Mouse (Mus musculus) thymus, adult 2 months (tissue): ENCODE measurements around the gene Slc15a3. TPM values are rescaled to one million over a fixed set of nuclear protein-coding genes. Genes with fewer than 3 reads are reported as not detected.

Source experiments
- DNase-seq: peaks from one replicate; pipeline ENCODE4 v3.0.0; 2021
- H3K27ac ChIP-seq: fragments of 200-500 bp; 2 replicates; pipeline ENCODE4 v1.5.1; 2012; ENCODE audit warnings: low read length, control low read depth; ENCODE audit not compliant: control insufficient read depth, insufficient read depth
- H3K27me3 ChIP-seq: fragments of 200-500 bp; 2 replicates; pipeline ENCODE4 v1.6.1; 2012; ENCODE audit warnings: mild to moderate bottlenecking, low read length, moderate library complexity, mixed read lengths; ENCODE audit not compliant: control insufficient read depth, insufficient read depth
- H3K36me3 ChIP-seq: fragments of 200-500 bp; 2 replicates; pipeline ENCODE4 v1.6.1; 2012; ENCODE audit warnings: mild to moderate bottlenecking, low read length, moderate library complexity; ENCODE audit not compliant: control insufficient read depth, insufficient read depth
- H3K4me1 ChIP-seq: fragments of 200-500 bp; replicated peaks from 2 replicates; pipeline ENCODE4 v1.6.1; 2012; ENCODE audit warnings: low read length; ENCODE audit not compliant: control insufficient read depth, insufficient read depth
- H3K4me3 ChIP-seq: fragments of 200-500 bp; 2 replicates; pipeline ENCODE4 v1.5.1; 2012; ENCODE audit warnings: mild to moderate bottlenecking, low read length, control low read depth, moderate library complexity; ENCODE audit not compliant: control insufficient read depth, insufficient read depth
- CTCF ChIP-seq: fragments of 200-500 bp; IDR thresholded peaks from 2 replicates; pipeline ENCODE4 v1.5.1; 2012; ENCODE audit warnings: mild to moderate bottlenecking, control low read depth, low read length, moderate library complexity, borderline replicate concordance; ENCODE audit not compliant: control insufficient read depth, poor library complexity, insufficient read depth; ENCODE audit errors: extremely low read depth
- POLR2A ChIP-seq: fragments of 200-500 bp; IDR thresholded peaks from 2 replicates; pipeline ENCODE4 v1.6.1; 2012; ENCODE audit warnings: mild to moderate bottlenecking, low read length, control low read depth, moderate library complexity; ENCODE audit not compliant: control insufficient read depth, poor library complexity, insufficient read depth; ENCODE audit errors: extremely low read depth
- WGBS: fragments of 180-500 bp; shearing (Covaris S2); methylation state at CpG from one replicate; pipeline ENCODE4 v1.1.7; 2018; 5-methylcytosine and 5-hydroxymethylcytosine counted together
- polyA plus RNA-seq: library from polyadenylated mRNA; depleted of rRNA; stranded (reverse); fragments of >200 nt; gene quantifications from 2 replicates; pipeline ENCODE4 v1.2.3, GENCODE M21; 2012

Gene Slc15a3
- polyA plus RNA-seq, 1 experiment: 29.7 TPM

DNA sequence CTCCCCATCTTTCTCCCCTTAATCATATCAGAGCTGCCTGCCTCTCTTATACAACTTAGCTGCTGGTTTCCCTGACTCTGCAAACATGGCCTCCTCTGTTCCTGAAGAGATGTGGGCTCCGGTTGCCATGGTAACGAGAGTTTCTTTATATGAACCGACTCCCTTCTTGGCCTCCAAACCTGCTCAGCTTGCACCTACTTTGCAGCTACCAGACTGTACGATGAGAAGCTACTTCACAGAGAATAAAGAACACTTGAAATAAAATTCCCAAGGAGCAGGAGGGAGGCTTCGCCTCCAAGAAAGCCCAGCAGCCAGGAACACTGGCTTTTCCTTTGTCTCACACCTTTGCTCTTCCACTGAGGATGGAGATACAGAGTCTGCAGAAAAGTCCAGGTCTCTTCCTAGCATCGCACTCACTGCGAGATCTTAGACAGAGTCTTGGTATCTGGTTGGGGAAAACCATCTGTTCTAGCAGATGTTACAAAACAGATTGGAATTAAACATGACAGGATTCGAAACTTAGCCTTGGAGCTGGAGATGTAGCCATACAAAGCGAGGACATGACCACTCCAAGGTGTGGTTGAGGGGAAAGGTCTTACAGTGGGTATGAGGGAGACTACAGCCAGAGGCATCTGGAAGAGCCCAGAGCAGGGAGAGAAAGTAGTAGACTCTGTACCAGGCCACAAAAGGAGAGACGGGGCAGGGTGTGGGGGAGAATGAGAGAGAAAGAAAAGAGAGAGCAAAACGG, 29.9 kb upstream of the Slc15a3 start:
- no peak for TF ChIP-seq CTCF
- no peak for TF ChIP-seq POLR2A
- Histone ChIP-seq H3K27ac (no peak overlapping the region), H3K27me3 (no peaks in the 10 kb centered on the region), H3K4me1 (peaks cover 9% of the 10 kb centered on the region), H3K4me3 (no peak overlapping the region), H3K36me3 (peaks cover 30% of the 10 kb centered on the region)
- WGBS: 90% methylated on average over 11 of the region's 11 CpGs
- DNase-seq: no peak

DNA sequence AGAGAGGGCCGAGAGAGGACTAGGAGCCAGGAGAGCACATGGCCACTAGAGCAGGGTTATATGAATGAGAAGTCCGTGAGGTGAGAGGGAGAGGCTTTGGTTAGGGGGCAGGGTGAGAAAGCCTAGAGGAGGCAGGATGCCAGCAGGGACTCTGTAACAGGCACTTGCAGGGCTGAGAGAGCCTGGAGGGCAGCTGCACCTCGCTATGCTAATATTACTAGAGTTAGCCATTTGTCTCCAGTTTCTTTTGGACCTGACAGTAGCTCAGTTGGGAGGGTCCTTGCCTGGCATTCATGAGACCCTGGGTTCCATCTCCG, 29.4 kb upstream of the Slc15a3 start:
- Histone ChIP-seq H3K4me1 (peaks cover 9% of the 10 kb centered on the region), H3K27me3 (no peaks in the 10 kb centered on the region), H3K36me3 (peaks cover 33% of the 10 kb centered on the region), H3K4me3 (no peak overlapping the region), H3K27ac (no peak overlapping the region)
- DNase-seq: no peak
- 92% methylated on average over 4 of the region's 4 CpGs for WGBS
- TF ChIP-seq POLR2A: no peak
- TF ChIP-seq CTCF: no peak

DNA sequence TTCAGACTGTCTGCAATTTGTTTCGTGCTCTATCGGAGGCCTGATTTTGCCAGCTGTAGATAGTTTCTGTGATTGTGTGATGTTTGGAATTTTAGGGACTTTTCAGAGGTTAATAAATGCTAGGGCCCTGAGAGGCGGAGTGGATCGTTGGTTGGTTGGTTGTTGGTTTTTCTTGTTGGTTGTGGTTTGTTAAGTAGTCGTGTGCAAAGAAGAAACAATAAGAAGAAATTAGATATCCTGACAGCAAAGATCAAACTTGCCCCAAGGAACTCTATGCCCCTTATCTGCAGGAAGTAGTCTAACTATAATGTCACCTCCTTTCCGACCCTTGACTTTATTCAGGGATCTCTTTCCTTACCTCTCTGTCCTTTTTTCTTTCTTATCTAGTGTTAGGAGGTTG, 28.1 kb upstream of the Slc15a3 start:
- Histone ChIP-seq H3K27ac (no peak overlapping the region), H3K4me3 (no peak overlapping the region), H3K4me1 (peaks cover 9% of the 10 kb centered on the region), H3K27me3 (no peaks in the 10 kb centered on the region), H3K36me3 (peaks cover 39% of the 10 kb centered on the region)
- no peak for DNase-seq
- no peak for TF ChIP-seq CTCF
- no peak for TF ChIP-seq POLR2A
- 52% methylated on average over 6 of the region's 6 CpGs for WGBS

DNA sequence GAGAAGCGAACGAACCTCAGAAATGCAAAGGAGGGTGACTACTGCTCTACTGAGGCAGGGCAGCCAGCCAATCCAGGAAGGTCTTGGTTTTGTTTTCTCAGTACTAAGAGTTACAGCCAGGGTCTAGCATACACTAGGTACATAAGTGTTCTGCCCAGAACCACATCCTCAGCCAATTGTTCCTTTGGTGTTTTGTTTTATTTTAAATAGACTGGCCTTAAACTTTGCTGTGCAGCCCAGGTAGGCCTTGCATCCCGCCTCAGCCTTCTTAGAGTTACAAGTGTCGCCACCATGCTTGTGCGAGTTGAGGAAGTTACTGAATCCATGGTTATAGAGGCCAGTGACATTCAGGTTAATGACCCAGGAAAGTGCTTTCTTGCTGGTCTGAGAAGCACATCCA, 26.5 kb upstream of the Slc15a3 start:
- no peak for DNase-seq
- Histone ChIP-seq H3K4me3 (no peak overlapping the region), H3K27ac (no peak overlapping the region), H3K27me3 (no peaks in the 10 kb centered on the region), H3K4me1 (peaks cover 16% of the 10 kb centered on the region), H3K36me3 (peaks cover 37% of the 10 kb centered on the region)
- TF ChIP-seq POLR2A: no peak
- TF ChIP-seq CTCF: no peak
- 93% methylated on average over 5 of the region's 5 CpGs for WGBS

DNA sequence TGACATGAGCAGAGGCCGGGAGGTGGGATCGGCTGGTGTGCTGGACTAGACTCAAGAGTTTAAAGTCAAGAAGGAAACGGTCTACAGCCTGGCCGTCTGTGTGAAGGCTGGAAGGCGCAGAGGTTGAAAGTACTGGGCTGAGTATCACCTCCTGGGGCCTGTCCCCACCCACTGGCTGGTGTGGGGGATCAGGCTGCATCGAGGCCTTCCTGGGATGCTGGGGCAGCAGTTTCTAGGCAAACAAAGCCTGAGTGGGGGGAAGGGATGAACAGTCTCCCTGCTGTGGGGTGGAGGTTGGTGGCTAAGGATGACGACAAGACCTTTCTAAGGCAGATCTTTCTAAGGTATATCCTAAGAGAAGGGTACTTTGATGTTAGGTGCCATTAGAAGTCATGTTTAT, 25.6 kb upstream of the Slc15a3 start:
- WGBS: 95% methylated on average over 7 of the region's 7 CpGs
- no peaks in the 10 kb centered on the region for H3K27me3 ChIP-seq
- TF ChIP-seq POLR2A: no peak
- TF ChIP-seq CTCF: no peak
- DNase-seq: no peak
- H3K36me3 ChIP-seq: peaks cover 33% of the 10 kb centered on the region
- H3K4me1 ChIP-seq: peaks cover 20% of the 10 kb centered on the region
- H3K4me3 ChIP-seq: no peak overlapping the region
- H3K27ac ChIP-seq: no peak overlapping the region

DNA sequence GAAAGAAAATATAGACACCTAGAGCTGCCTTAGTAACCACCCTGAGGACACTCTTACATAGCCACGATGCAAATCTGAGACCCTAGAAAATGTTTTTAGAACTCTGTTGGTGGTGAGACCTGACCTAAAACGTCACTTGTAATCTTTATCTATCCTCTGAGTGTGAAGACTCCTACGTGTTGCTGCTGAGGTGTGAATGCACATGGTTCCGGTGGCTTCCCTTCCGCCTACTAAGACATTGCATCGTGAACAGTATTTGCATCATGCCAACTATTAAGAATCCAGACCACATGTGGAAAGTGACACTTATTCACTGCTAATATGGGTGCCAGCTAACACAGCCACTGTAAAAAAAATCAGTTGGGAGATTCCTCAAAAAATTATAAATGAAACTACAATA, 23.7 kb upstream of the Slc15a3 start:
- 93% methylated on average over 6 of the region's 6 CpGs for WGBS

GRCm38 (mm10) chr19:10816462-10816861, 23.1 kb upstream of the Slc15a3 start:
- Histone ChIP-seq H3K36me3 (peaks cover 30% of the 10 kb centered on the region), H3K4me3 (no peak overlapping the region), H3K27me3 (no peaks in the 10 kb centered on the region), H3K4me1 (peaks cover 21% of the 10 kb centered on the region), H3K27ac (no peak overlapping the region)
- DNase-seq: no peak
- TF ChIP-seq POLR2A (no peak), CTCF (no peak)
- WGBS: 12% methylated on average over 2 of the region's 2 CpGs

More for the DNA sequence above, 23.7 kb upstream of the Slc15a3 start:
- Histone ChIP-seq H3K27me3 (no peaks in the 10 kb centered on the region), H3K4me1 (peaks cover 17% of the 10 kb centered on the region), H3K4me3 (no peak overlapping the region), H3K36me3 (peaks cover 30% of the 10 kb centered on the region), H3K27ac (no peak overlapping the region)
- TF ChIP-seq CTCF (no peak), POLR2A (no peak)
- DNase-seq: no peak
